Mouse (Mus musculus): Measurements from ENCODE around the gene Foxq1.
A peak's percentile ranks its signal among the peaks of the same experiment; 100 is the strongest.

The Foxq1 gene

GRCm38 (mm10) chr13:31555834-31556233 lies at the start of gene Foxq1:
Foxq1 (plus strand) TSS chr13:31556134.
- DNase-seq (ENCODE audit: low read depth, low spot score): no peak

- DNase-seq (ENCODE audit: low read depth, low spot score): no peak
Measured at GRCm38 (mm10) chr13:31506494-31507167, 49.3 kb upstream of the Foxq1 start.

GRCm38 (mm10) chr13:31515261-31515660 lies 40.7 kb upstream of the Foxq1 start:
- DNase-seq (ENCODE audit: low read depth, low spot score): no peak

DNA sequence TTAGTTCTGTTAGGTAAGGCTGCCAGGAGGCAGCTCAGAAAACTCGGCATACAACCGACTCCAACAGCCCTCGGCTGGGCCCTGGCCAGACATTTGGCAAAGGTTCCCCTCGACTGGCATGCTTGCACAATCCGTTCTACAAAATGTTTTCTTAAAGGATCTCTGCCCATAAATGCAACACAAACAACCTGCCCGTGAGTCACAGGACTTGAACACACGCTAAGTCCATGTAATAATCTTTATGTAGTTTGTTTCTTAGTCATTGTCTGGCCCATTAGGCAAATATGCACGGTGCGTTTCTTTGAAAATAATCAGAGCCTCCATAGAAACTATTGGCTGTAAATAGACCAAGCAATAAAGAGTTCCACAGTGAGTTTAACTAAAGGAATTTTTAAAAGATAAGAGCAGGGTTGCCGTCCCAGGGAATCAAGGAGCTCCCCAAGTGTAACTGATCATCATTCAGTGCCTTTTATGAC lies 37.5 kb upstream of the Foxq1 start:
- DNase-seq (ENCODE audit: low read depth, low spot score): no peak

DNA sequence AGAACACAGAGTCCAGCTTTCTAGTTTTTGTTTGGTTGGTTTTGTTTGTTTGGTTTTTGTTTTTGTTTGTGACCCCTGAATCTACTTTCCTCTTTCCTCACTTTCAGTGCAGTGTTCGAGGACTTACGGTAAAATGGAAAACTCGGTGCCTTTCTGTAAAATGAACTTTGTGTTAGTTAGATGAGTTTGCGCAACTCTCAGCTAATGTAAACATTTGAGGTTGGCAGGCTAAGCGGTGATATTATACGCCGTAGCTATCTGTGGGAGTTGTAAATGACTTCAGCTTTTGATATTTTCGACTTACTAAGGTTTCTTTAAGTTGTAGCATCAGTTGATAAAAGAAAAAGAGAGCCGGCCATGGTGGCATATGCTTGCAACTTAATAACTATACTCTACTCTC lies 37.0 kb upstream of the Foxq1 start:
- no peak for DNase-seq (ENCODE audit: low read depth, low spot score)

GRCm38 (mm10) chr13:31524976-31525375 lies 31.0 kb upstream of the Foxq1 start:
- DNase-seq (ENCODE audit: low read depth, low spot score): no peak

DNA sequence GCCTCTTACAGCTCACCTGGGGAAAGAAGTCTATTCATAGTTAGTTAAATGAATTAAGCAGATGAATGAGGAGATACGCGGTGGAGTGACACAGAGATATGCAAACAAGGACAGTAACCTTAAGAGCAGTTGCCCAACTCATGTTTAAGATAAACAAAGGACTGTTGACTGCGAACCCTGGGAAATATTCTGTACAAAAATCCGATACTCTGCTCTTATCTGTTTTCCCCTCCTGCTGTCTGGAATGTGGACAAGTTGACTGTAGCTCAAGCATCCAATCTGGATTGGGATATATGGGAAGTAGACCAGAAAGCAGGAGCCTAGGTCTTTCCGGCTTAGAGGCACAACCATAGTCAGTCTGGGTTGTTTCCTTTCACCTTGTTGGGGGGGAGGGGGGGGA lies 24.7 kb upstream of the Foxq1 start:
- DNase-seq (ENCODE audit: low read depth, low spot score): no peak

- no peak for DNase-seq (ENCODE audit: low read depth, low spot score)
Measured at GRCm38 (mm10) chr13:31531651-31532061, 24.3 kb upstream of the Foxq1 start.

- no peak for DNase-seq (ENCODE audit: low read depth, low spot score)
Measured at GRCm38 (mm10) chr13:31534726-31535125, 21.2 kb upstream of the Foxq1 start.

- DNase-seq (ENCODE audit: low read depth, low spot score): no peak
Measured at GRCm38 (mm10) chr13:31543021-31543420, 12.9 kb upstream of the Foxq1 start.

- DNase-seq (ENCODE audit: low read depth, low spot score): no peak
Measured at GRCm38 (mm10) chr13:31546784-31547183, 9.2 kb upstream of the Foxq1 start.

DNA sequence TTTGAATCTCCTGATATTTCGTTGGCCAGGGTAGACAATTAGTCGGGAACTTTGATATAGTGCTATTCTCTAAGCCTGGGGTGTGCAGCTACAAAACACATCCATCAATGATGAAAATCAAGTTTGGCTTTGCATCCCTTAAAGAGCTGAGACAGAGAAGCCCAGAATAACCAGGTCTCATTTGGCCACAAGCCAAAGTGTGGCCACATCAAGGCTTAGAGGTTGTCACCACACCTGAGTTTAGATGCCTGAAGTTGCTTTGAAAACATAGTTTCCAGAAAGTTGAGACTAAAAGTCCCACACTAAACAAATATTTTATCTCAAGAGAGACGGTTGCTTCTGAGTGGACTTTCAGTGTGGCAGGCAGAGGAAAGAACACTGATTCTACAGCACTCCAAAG lies 8.7 kb upstream of the Foxq1 start:
- DNase-seq (ENCODE audit: low read depth, low spot score): no peak

GRCm38 (mm10) chr13:31547610-31548009 lies 8.3 kb upstream of the Foxq1 start:
- DNase-seq (ENCODE audit: low read depth, low spot score): no peak

DNA sequence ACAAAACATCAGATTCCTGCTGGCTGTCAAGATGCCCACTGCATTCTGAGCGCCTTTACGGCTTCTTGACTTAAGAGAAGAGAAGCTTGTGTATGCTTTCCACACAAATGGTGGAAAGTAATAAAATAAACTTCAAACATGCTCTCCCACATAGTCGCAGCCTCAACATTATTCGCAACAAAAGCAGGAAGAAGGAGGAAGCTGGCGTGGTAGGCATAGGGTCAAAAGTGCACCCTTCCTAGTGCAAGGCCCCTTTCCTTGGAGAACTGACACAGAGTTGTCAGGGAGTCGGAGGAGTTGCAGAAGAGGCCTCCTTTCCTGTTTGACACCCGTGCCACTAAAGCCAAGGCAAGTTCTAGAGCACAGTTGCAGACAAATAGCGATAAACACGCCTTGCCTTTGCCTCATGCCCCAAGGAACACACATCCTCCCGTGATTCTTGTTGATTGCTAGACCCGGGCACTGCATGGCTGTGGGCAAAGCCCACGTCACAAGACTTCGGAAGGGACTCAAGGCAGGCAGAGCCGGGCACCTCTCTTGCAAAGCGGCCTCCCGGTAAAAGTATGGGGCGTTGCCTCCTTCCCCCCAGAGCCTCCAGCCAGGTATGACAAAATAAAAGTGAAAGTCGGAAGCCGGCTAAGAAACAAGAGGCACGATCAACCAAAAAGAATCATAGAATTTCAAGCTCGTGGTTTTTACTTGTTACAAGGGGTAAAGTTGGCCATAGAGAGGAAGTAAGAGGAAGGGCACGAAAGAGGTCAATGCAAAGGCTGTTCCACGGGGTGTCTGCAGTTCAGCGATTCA lies 1.2 kb downstream of the Foxq1 start:
- peak; percentile 28 for DNase-seq (ENCODE audit: low read depth, low spot score)

DNA sequence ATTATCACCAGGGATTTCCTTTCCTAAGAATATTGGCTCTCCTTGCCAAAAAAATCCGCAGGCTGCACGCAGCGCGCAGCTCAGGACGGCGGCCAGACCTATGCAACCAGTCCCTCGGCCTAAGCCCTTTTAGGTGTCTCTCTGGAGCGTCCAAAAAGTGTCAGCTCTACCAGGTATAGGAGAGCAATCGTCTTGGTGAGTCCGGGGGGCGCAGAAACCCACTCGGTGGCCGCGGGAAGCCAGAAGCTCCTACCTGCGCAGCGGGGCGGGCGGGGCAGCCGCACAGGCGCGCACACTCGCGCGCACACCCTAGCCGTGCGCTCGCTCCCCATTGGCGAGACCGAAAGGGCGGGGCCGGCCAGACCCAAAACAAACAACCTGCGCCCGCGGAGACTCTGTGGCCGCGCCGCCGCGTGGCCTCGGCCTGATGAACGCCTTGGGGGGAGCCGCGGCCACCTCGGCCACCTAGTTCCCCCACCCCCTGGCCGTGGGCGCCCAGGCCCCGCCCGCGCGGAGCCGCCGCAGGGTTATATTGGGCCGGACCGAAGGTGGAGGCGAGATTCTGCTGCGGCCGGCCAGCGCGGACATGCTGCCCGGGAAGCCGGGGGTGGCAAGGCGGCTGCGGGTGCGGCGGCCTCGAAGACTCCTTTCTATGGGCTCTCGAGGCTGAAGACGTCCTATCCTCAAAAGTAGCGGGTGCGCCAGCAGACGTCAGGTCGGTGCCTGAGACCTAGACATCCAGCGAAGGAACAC lies 2.0 kb downstream of the Foxq1 start:
- DNase-seq (ENCODE audit: low read depth, low spot score): peak; percentile 58

- peak; percentile 28 for DNase-seq (ENCODE audit: low read depth, low spot score)
Measured at GRCm38 (mm10) chr13:31558521-31559418, 2.8 kb downstream of the Foxq1 start, which contains the start of gene A530084C06Rik. A530084C06Rik (minus strand) TSS chr13:31559333.

- DNase-seq (ENCODE audit: low read depth, low spot score): peak; percentile 54
Measured at GRCm38 (mm10) chr13:31559419-31560144, 3.6 kb downstream of the Foxq1 start.

DNA sequence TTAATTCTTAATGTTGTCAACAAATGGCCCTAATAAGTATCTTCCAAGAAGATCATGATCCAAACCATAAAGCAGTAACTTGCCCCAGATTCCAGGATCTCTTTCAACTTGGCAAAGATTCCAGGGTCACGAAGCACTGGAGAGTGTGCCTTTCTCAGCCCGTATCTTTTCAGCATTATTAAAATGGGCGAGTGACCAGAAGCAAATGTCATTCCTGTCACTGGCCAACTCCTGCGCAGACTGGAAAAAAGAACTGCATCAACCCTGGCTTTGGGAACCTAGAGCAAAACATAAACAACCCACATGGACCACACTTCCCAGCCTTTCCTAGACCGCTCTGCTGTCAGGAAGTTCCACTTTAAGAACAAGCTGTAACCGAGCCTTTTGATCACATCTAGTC lies 8.5 kb downstream of the Foxq1 start:
- no peak for DNase-seq (ENCODE audit: low read depth, low spot score)

GRCm38 (mm10) chr13:31567099-31567498 lies 11.2 kb downstream of the Foxq1 start:
- DNase-seq (ENCODE audit: low read depth, low spot score): no peak

DNA sequence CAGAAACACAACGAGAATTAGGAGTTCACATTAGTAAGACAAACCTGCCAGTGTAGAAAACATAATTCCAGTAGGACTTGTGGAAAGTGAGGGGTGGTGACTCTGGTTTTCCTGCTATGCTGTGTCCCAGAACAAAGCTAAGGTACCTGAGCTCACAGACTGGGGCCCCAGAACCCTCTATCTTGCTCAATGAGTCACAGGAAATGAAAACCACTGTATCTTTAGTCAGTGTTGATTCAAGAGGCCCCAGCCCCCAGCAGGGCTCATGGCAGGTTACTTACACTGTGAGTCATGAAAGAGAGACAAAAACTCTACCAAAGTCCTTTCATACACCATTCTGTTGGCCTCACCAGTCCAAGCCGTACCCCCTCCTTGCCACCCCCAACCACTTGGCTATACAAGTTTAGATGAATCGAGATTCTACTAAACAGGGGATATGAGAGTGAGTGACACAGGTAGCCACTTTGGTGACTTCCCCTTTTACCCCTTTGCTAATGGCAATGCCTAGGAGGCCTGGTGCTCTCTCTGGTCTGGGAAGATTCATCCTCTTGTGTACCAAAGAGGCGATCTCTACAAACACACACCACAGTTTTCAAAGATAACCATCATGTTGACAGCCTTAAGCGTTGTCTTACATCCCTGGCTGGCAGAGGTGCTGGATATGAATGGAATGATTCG lies 11.8 kb downstream of the Foxq1 start:
- peak; percentile 58 for DNase-seq (ENCODE audit: low read depth, low spot score)

Measured in CD4-positive helper T cell, adult 2 months (primary cell).